Mouse (Mus musculus): ENCODE data around the gene Bcl3. TPM values are rescaled to one million over a fixed set of nuclear protein-coding genes. Genes with fewer than 3 reads are reported as not detected.

The Bcl3 gene
- polyA plus RNA-seq, 1 experiment, result 14.4 TPM

DNA sequence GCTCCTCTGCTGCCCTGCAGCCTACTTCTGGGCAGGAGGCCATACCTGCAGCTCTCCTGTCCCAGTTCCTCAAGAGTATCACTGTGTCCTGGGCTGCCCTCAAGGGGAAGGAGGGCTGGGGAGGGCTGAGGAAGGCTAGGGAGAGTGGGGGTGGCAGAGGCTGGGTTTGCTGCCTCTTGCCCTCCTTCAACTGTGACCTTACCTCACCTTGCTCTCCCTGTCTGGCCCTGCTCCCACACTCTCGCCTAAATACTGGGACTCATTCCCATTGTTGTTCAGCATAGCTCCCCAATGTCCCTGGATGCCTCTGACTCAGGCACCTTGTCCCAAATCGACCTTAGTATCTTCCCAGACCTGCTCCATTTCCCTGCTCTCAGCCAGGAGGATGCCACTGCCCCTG, 41.7 kb upstream of the Bcl3 start:
- TF ChIP-seq CTCF (conservative IDR thresholded peaks at IDR 0.05; ENCODE audit: insufficient read depth, insufficient read length, low read depth, low read length) (no peak), POLR2A (IDR thresholded peaks at IDR 0.05; ENCODE audit: low read depth, low read length) (no peak)
- no peak overlapping the region for H3K4me3 ChIP-seq (ENCODE audit: insufficient read depth, low read depth, low read length)
- WGBS, result 17% methylated on average over 2 of the region's 2 CpGs
- no peaks in the 10 kb centered on the region for H3K36me3 ChIP-seq (ENCODE audit: control insufficient read depth, insufficient read depth, low read length)
- no peaks in the 10 kb centered on the region for H3K27me3 ChIP-seq (replicated peaks; ENCODE audit: control insufficient read depth, insufficient read depth, low read length)
- no peak overlapping the region for H3K27ac ChIP-seq (ENCODE audit: insufficient read depth, low read depth, low read length)
- DNase-seq, result peak; percentile 67
- H3K4me1 ChIP-seq (ENCODE audit: control insufficient read depth, insufficient read depth, low read length), result peaks cover 16% of the 10 kb centered on the region

DNA sequence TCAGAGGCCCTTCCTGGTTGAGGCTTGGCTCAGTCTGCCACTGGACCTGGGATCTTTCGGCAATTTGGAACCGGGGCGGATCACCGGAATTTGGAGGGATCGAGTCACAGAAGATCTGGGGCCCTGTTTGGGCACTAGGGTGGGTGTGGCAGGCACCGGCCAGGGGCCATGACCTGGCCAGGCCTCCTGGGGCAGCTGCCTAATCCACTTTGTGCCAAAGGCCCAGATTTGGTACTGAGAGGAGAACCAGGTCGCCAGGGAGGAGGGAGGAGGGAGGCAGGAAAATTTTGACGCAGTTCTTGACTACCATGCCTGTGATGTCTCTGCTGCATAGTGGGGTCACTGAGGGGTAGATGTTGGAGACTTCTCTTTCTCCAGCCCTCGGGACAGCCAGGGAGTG, 38.6 kb upstream of the Bcl3 start, which contains the start of gene Ceacam16:
Gene Ceacam16 (minus strand): TSS at position 101 of the 400 bp plus-strand sequence.
- no peaks in the 10 kb centered on the region for H3K36me3 ChIP-seq (ENCODE audit: control insufficient read depth, insufficient read depth, low read length)
- H3K27ac ChIP-seq (ENCODE audit: insufficient read depth, low read depth, low read length), result no peak within 1 kb of the TSS
- peaks cover 9% of the 10 kb centered on the region for H3K4me1 ChIP-seq (ENCODE audit: control insufficient read depth, insufficient read depth, low read length)
- H3K27me3 ChIP-seq (replicated peaks; ENCODE audit: control insufficient read depth, insufficient read depth, low read length), result no peaks in the 10 kb centered on the region
- no peak for TF ChIP-seq CTCF (conservative IDR thresholded peaks at IDR 0.05; ENCODE audit: insufficient read depth, insufficient read length, low read depth, low read length)
- TF ChIP-seq POLR2A (IDR thresholded peaks at IDR 0.05; ENCODE audit: low read depth, low read length), result no peak
- WGBS, result 91% methylated on average over 9 of the region's 9 CpGs
- no peak within 1 kb of the TSS for H3K4me3 ChIP-seq (ENCODE audit: insufficient read depth, low read depth, low read length)
- DNase-seq, result no peak

GRCm38 (mm10) chr7:19859740-19860139, 37.2 kb upstream of the Bcl3 start:
- DNase-seq, result no peak
- H3K36me3 ChIP-seq (ENCODE audit: control insufficient read depth, insufficient read depth, low read length), result no peaks in the 10 kb centered on the region

DNA sequence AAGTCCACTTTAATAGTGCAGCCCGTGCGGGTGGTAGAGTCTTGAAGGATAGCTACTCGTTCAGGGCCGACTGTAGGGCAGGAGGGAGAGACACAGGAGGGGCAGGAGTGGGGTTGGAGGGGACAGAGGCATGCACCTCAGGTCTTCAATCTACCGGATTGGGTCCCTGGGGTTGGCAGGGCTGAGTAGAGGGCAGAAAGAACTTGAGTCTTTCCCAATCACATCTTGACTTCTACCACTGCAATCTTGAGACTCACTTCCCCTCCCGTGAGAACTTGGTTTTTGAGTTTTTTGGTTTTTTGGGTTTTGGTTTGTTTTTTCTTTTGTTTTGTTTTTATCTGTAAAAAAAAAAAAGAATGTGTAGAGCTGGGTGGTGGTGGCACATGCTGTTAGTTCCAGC, 33.7 kb upstream of the Bcl3 start:
- no peaks in the 10 kb centered on the region for H3K4me1 ChIP-seq (ENCODE audit: control insufficient read depth, insufficient read depth, low read length)
- no peaks in the 10 kb centered on the region; the same call in 1 of the 2 replicates for H3K27me3 ChIP-seq (replicated peaks; ENCODE audit: control insufficient read depth, insufficient read depth, low read length)
- no peak overlapping the region for H3K27ac ChIP-seq (ENCODE audit: insufficient read depth, low read depth, low read length)
- TF ChIP-seq POLR2A (IDR thresholded peaks at IDR 0.05; ENCODE audit: low read depth, low read length) (no peak), CTCF (conservative IDR thresholded peaks at IDR 0.05; ENCODE audit: insufficient read depth, insufficient read length, low read depth, low read length) (no peak)
- H3K4me3 ChIP-seq (ENCODE audit: insufficient read depth, low read depth, low read length), result no peak overlapping the region
- WGBS, result 86% methylated on average over 6 of the region's 6 CpGs
- DNase-seq, result no peak
- no peaks in the 10 kb centered on the region for H3K36me3 ChIP-seq (ENCODE audit: control insufficient read depth, insufficient read depth, low read length)

More at GRCm38 (mm10) chr7:19859740-19860139, 37.2 kb upstream of the Bcl3 start:
- Histone ChIP-seq H3K27ac (ENCODE audit: insufficient read depth, low read depth, low read length) (no peak overlapping the region), H3K4me3 (ENCODE audit: insufficient read depth, low read depth, low read length) (no peak overlapping the region), H3K4me1 (ENCODE audit: control insufficient read depth, insufficient read depth, low read length) (peaks cover 6% of the 10 kb centered on the region), H3K27me3 (replicated peaks; ENCODE audit: control insufficient read depth, insufficient read depth, low read length) (no peaks in the 10 kb centered on the region)
- 69% methylated on average over 10 of the region's 10 CpGs for WGBS
- TF ChIP-seq CTCF (conservative IDR thresholded peaks at IDR 0.05; ENCODE audit: insufficient read depth, insufficient read length, low read depth, low read length), result no peak
- TF ChIP-seq POLR2A (IDR thresholded peaks at IDR 0.05; ENCODE audit: low read depth, low read length), result no peak

GRCm38 (mm10) chr7:19855663-19856062, 33.1 kb upstream of the Bcl3 start:
- no peaks in the 10 kb centered on the region; the same call in 1 of the 2 replicates for H3K27me3 ChIP-seq (replicated peaks; ENCODE audit: control insufficient read depth, insufficient read depth, low read length)
- 79% methylated on average over 5 of the region's 5 CpGs for WGBS
- DNase-seq, result no peak
- TF ChIP-seq CTCF (conservative IDR thresholded peaks at IDR 0.05; ENCODE audit: insufficient read depth, insufficient read length, low read depth, low read length) (no peak), POLR2A (IDR thresholded peaks at IDR 0.05; ENCODE audit: low read depth, low read length) (no peak)
- no peak overlapping the region for H3K4me3 ChIP-seq (ENCODE audit: insufficient read depth, low read depth, low read length)
- no peaks in the 10 kb centered on the region for H3K4me1 ChIP-seq (ENCODE audit: control insufficient read depth, insufficient read depth, low read length)
- H3K36me3 ChIP-seq (ENCODE audit: control insufficient read depth, insufficient read depth, low read length), result no peaks in the 10 kb centered on the region
- H3K27ac ChIP-seq (ENCODE audit: insufficient read depth, low read depth, low read length), result no peak overlapping the region

- no peak for DNase-seq
- H3K27me3 ChIP-seq (replicated peaks; ENCODE audit: control insufficient read depth, insufficient read depth, low read length), result no peaks in the 10 kb centered on the region; the same call in 1 of the 2 replicates
- 84% methylated on average over 20 of the region's 20 CpGs for WGBS
- TF ChIP-seq CTCF (conservative IDR thresholded peaks at IDR 0.05; ENCODE audit: insufficient read depth, insufficient read length, low read depth, low read length) (no peak), POLR2A (IDR thresholded peaks at IDR 0.05; ENCODE audit: low read depth, low read length) (no peak)
- no peak overlapping the region for H3K4me3 ChIP-seq (ENCODE audit: insufficient read depth, low read depth, low read length)
- H3K36me3 ChIP-seq (ENCODE audit: control insufficient read depth, insufficient read depth, low read length), result no peaks in the 10 kb centered on the region
- no peaks in the 10 kb centered on the region for H3K4me1 ChIP-seq (ENCODE audit: control insufficient read depth, insufficient read depth, low read length)
- H3K27ac ChIP-seq (ENCODE audit: insufficient read depth, low read depth, low read length), result no peak overlapping the region
Observed at GRCm38 (mm10) chr7:19853526-19853925, 31.0 kb upstream of the Bcl3 start.

GRCm38 (mm10) chr7:19851858-19852570, 29.4 kb upstream of the Bcl3 start, which contains the start of gene Gm19345:
Gene Gm19345 (plus strand): TSS chr7:19852003.
- 6% methylated on average over 30 of the region's 33 CpGs for WGBS

More at GRCm38 (mm10) chr7:19851858-19852570, 29.4 kb upstream of the Bcl3 start, which contains the start of gene Gm19345:
- Histone ChIP-seq H3K4me1 (ENCODE audit: control insufficient read depth, insufficient read depth, low read length) (no peaks in the 10 kb centered on the region), H3K4me3 (ENCODE audit: insufficient read depth, low read depth, low read length) (no peak within 1 kb of the TSS), H3K36me3 (ENCODE audit: control insufficient read depth, insufficient read depth, low read length) (no peaks in the 10 kb centered on the region), H3K27ac (ENCODE audit: insufficient read depth, low read depth, low read length) (no peak within 1 kb of the TSS), H3K27me3 (replicated peaks; ENCODE audit: control insufficient read depth, insufficient read depth, low read length) (no peaks in the 10 kb centered on the region; the same call in 1 of the 2 replicates)
- DNase-seq, result no peak
- TF ChIP-seq POLR2A (IDR thresholded peaks at IDR 0.05; ENCODE audit: low read depth, low read length), result no peak
- no peak for TF ChIP-seq CTCF (conservative IDR thresholded peaks at IDR 0.05; ENCODE audit: insufficient read depth, insufficient read length, low read depth, low read length)

All from kidney, adult 2 months (tissue).